Mouse (Mus musculus): Measurements from ENCODE around the gene Ints6l.

- no peak for TF ChIP-seq CTCF (IDR thresholded peaks at IDR 0.05; ENCODE audit: borderline replicate concordance, insufficient read depth, low read depth, low read length)
- no peak for TF ChIP-seq POLR2A (IDR thresholded peaks at IDR 0.05; ENCODE audit: borderline replicate concordance, insufficient read depth, low read length)
Measured at GRCm38 (mm10) chrX:56462020-56462933, 7.6 kb downstream of the Ints6l start.
